Mouse (Mus musculus) CD4-positive helper T cell, adult 2 months (primary cell): Measurements from ENCODE around the gene Apbb2.

Source experiments
- DNase-seq: peaks from one replicate; pipeline ENCODE4 v3.0.0-alpha.2; 2012; ENCODE audit warnings: low read depth, missing footprints, low spot score

Apbb2 gene

DNA sequence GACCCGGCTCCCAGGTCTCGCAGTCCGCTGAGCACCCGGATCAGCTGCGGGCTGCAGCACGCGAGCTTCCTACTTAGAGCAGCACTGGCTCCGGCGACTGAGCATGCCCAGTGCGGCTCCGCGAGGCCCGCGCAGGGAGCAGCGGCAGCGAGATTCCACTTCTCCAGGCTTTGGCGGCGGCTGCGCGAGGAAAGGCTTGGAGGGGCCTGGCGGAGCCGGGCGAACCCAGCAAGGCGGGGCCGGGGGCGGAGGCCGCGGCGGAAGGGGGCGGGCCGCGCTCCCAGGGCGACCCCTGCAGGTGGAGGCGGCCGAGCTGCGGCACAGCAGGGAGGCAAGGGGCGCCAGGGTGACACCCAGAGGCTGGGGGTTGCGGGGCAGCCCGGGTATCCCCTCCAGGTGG lies at the start of gene Apbb2:
Gene Apbb2, minus strand, starts transcription at position 188 of the 400 bp plus-strand sequence.
- DNase-seq, result peak; percentile 80

DNA sequence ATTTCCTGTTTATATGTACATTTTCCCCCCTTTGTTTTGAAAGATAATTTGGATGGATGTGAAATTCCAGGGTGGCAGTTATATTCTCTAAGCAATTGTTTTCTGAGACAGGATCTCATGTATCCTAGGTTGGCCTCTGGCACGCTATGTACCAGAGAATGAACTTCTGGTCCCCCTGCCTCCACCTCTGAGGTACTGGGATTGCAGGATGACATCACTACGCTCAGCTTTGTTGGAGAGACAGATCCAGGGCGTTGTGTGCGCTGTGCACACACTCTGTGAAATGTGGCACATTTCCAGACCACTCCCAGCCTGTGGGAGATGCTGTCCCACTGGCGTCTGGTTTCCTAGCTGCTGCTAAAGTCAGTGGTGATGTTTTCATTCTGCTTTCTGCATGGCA lies 35.6 kb upstream of the Apbb2 start:
- no peak for DNase-seq

DNA sequence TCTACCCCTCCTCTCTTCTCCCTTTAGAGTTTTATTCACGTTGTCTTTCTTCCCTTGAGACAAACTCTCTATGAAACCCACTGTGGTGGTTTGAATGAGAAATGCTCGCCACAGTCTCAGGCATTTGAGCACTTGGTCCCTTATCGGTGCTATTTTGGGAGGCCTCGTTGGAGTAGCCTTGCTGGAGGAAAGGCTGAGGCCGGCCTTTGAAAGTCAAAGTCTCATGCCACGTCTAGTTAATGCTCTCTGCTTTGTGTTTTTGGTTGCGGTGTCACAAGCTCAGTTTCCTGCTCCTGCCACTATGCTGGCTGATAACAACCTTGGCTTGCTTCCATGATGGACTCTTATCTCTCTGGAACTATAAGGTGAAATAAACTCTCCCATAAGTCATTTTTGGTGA lies 28.9 kb upstream of the Apbb2 start:
- no peak for DNase-seq

DNA sequence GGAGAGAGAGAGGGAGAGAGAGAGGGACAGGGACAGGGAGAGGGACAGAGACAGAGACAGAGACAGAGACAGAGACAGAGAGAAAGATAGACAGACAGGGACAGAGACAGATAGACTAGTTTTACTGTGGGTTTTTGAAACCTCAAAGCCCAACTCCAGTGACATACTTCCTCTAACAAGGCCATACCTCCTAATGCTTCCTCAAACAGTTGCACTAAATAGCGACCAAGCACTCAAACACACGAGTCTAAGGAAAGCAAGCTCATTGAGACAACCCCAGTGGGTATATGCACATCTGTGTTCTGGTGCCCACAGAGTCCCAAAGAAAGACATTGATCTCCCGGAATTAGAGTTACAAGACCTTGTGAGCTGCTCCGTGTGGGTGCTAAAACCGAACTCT lies 24.7 kb upstream of the Apbb2 start:
- DNase-seq, result no peak

DNA sequence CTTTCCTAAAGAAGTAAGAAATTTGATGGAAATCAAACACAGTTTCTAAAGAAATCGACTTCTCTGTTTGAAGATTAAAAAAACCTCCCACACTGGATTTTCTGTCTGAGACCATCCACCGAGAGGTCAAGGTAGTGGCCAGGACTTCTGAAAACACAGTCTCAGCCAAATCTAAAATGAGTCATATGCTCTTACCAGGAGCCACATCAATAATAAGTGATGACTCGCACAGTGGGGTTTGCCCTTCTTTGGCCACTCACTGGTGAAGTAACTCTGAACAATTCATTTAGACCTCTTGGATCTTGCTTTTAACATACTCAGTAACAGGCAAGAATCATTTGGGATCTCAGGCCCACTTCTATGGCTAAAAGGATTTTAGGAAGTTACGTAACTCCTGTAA lies 23.6 kb upstream of the Apbb2 start:
- no peak for DNase-seq

DNA sequence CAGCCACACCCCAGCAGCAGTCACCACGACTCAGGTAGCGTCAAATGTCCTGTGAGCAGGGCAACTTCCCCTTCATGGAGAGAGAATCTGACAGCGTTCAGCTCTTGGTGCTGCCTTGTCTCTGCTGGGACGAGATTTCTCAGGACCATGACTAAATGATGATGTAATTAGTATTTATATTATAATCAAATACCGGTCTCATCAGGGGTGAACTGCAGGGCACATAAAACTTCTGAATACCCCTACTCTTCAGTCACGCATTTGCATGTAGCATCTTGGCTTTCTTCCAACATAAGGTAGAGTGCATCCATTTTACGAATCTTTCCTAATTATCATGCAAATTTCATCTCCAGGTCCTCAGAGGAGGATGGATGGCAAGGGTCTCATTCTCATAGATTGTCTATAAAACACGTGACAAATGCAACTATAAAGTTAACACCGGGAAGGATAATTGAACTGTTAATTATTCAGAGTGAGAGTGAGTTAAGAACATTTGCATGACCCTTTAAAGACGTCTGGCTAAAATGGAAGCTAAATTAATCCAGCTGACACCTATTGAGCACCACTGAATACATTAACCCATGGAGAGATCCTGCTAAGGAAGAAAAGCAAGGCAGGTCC lies 17.0 kb upstream of the Apbb2 start:
- DNase-seq, result no peak

DNA sequence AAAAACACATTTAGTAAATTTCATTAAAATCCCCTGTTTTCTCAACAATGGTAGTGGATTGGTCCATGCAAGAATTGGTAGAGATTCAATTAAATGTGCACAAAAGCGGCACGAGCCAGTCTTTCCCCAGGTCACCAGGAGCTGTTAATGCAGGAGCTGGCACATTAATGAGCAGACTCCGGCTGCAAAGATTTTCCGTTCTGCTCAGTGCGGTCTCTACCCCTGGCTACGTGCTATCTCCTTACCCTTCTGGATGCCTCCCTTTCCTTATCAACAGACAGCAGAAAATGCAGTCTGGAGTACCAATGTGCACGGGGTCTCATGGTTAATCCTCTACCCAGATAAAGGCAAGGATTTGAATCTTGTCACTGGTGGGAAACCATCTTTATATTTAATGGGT lies 9.2 kb upstream of the Apbb2 start:
- DNase-seq, result no peak

DNA sequence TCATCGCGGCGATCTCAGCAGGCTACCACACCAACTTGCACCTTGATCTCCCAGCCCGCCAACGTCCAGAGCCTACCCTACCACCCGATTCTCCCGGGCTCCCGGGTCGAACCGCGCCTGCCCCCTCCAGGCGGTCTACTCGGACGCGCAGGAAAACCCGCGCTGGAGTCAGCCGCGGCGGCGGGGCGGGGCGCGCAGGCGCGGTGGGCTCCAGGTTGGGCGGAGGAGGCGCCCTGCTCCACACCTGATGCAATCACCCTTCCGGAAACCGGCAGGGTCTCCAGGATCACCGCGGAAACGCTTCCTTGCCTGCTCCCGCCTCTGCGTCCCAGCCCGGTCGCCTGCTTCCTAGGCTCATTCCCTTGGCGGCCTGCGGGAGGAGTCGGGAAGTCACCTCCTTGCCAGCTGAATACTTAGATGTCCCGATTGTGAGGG lies 1.6 kb upstream of the Apbb2 start:
- DNase-seq, result peak; percentile 64

DNA sequence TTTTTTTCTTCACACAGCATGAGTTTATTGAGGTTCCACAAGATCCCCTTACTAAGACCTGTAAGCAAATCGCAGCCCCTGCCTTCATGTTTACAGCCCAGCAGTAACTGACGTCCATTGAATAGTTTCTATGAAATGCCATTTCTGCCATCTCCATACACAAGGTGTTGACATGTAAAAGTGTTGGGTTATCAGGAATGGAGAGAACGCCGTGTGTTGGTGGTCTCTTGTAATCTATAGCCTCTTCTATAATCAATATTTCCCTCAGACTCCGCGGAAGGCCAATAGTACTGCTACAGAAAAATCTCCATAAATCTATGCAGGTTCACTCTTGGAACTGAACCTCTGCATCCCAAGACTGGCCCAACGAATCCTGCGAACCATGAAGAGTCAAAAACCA lies 1.1 kb upstream of the Apbb2 start:
- DNase-seq, result no peak

DNA sequence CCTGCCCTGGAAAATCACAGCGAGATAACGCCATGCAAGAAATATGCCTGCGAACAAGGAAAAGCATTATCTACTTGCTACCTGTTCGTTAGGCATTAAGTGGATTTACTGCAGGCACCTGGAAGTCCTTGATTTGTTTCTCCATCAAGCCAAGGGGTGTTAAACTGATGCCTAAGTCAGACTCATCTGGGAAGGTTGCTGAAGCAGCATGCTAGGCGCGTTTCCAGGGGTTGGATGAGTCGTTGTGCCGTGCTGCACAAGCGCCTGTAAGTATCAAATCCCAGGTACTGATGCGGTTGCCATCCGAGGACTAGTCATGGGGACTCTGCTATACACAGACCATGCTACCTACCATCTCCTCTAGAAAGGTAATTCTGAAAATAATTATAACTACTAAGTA lies 611 bp upstream of the Apbb2 start:
- DNase-seq, result no peak

DNA sequence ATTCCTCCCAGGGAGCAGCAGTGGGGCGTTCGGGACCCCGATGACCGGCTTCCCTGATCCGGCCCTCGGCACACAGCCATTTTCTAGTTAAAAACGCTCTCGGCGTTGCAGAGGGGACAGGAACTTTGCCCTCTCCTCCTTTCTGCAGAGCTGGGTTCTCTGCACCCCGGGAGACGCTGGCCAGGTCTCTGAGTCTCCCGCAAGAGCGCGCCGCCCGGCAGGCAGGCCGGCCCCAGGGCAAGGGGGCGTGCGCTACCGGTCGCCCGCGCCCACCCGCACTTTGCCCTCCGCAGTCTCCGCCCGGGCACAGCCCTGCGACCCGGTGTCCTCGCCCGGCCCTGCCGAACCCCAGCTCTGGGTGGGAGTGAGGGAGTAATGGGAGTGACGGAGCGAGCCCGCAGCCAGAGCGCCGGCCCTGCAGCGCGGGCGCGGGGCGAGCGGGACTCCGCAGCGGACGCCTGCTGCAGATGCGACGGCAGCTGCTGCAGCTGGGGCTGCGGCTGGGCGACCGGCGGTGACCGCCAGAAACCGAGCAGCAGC lies 593 bp downstream of the Apbb2 start:
- no peak for DNase-seq

DNA sequence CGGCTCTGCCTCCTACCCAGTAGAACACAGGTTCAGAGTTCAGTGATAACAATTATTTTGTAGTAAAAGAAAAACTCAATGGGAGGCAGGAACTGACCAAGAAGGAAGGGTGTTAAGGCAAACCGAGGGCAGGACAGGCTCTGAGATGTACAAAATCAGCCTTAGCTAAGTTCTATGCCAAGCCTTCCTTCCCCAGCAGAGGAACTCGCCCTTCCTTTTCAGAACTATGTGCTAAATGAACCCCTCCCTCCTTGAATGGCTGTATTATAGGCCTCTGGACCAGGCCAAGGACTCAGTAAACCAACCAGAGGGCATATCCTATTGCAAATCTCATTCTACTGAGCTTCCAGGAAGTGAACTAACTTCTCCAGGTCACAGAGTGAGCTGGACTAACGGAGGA lies 3.6 kb downstream of the Apbb2 start:
- no peak for DNase-seq

DNA sequence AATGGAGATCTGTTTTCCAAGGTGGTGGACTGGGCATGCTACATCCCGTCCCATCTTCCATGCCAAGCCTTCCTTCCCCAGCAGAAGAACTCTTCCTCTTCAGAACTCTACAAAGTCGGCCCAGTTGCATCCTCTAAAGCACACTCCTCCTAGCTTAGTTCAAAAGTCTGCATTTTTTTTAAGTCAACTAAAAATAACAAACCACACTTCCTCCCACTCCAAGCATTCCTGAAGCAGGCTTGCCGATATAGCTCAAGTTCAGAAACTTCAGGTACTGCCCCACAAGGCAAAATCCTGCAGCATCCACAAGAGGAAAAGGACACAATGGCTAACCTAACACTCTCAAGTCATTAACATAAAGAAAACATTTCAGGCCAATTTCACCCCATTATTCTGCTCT lies 4.9 kb downstream of the Apbb2 start:
- no peak for DNase-seq

DNA sequence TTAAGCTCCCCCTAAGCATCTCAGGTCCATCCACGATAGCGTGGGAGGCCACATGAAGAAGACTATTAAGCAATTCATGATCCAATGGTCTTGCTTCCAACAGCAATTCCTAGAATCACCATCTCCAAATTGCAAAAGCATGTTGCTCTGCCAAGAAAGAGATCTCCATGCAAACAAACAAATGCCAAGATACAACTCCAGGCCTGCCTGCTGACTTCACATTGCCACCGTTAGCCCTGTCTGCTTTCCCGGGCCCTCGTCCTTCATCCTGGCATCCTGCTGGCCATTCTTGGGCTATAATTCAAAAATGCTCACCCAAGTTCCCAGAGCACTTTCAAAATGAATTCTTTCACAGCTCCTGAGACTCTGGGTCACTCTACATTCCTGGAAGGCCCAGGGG lies 5.6 kb downstream of the Apbb2 start:
- no peak for DNase-seq

DNA sequence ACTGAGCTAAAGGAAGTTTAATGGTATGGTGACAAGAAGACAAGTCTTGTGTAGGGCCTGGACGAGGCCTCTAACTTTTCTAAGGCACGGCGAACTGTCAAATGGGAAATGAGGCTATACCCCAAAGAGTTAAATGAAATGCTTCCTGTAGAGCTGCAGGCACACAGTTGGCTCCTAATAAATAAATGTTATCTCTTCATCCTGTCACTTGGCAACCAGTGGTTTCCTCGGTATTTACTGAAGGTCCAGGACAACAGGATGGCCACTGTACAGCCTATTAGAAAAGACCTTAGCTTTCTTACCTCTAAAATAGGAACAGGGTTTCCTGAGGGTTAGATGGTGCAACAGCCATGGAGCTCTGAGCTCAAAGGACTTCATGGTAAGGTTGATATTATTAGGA lies 6.7 kb downstream of the Apbb2 start:
- DNase-seq, result no peak

DNA sequence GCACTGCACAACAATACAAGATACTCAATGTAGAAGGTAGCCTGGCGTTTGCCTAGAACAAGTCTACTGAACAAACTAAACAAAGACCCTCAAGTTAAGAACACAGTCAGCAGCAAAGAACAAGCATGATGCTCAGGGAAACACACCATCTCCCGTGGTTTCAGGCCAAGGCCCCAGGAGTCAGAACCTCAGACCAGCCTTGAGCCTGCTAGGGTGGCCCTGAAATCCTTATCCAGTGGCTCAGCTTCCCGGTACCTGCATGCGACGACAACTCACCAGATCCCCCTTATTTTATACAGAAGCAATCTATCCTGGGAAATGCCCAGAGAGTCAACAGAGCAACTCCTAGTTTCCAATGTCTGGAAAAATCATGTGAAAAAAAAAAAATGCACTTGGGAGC lies 7.2 kb downstream of the Apbb2 start:
- no peak for DNase-seq

DNA sequence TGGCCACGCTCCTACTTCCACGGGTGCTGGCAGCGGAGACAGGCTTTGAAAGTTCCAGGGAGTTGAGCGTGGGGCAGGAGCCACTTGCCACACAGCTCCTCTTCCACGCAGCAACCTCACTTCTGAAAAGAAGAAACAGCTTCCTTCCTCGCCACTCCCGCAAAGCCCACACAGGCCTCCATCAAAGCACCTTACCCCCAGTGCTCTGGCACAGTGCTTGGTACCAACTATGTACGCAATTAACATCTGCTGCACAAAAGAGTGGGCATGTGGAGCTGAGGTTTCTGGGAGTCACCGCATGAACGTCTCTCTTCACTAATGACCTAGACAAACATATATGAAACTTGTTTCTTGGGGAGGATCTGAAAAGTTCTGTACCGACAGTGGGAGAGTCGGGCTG lies 8.3 kb downstream of the Apbb2 start:
- no peak for DNase-seq

DNA sequence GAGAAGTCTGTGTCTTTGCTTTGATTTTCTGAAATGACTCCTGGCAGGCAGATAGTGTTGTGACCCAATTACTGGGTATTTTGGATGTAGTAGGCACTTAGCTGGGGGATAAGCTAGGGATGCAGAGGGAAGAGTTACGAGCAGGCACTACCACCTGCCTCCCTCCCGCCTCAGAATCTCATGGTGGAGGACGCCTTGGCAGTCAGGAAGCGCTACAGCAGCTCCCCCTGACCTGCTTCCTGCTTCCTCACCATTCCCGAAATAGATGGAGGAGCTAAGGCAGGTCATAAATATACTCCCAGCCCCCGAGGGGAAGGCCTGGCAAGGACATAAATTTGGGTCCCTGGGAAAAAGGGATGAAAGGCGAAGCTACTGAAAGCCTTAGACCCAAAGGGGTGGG lies 9.3 kb downstream of the Apbb2 start:
- no peak for DNase-seq

DNA sequence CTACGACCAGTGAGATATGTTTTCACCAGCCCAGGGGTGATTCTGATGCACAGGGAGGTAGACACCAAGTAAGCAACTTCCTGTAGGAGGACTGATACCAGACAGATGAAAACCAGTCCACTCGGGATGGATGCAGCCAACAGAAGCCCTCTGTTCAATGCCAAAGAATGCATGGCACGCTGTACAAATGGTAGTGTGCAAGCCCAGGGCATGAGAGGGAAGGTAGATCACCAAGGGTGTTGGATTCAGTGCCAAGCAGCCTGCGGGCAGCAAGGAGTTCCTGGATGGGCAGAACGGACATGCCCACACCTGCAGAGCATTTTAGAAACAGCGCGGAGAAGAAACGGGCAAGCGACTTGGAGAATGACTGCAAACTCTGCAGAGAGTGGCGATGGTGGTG lies 10.8 kb downstream of the Apbb2 start:
- DNase-seq, result no peak

DNA sequence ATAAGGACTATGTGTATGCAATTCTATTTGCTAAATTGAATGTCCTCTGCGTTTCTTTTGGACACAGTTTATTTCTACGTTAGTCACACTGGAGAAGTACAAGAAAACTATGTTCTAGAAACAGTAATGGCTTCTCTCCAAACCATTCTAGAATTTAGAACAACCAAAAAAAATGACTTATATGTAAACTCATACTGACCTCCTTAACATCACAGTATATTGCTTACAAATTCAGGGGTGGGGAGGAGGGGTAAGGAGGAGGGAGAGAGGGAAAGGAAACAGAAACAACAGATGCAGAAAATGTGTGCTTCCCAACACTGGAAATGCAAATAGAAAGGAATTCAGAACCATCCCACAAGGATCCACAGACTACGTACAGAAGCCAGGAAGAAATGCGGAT lies 11.4 kb downstream of the Apbb2 start:
- no peak for DNase-seq

DNA sequence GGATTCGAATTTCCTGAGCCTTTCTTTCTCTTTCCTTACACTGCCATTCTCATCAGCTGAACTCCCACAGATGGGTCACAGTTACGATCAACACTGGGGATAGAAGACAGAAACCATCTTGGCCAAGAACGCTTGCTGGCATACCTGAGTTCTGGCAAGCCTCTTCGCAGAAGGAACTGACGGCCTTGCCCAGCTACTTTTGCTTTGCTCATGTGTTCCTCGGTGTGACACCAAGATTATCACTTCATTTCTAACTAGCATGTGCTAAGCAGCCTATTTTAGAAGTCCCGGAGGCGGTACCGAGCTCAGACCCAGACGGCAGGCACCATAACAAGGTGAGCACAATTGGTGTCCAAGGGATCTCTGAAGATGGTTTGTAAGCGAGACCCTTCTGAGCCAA lies 12.9 kb downstream of the Apbb2 start:
- no peak for DNase-seq

DNA sequence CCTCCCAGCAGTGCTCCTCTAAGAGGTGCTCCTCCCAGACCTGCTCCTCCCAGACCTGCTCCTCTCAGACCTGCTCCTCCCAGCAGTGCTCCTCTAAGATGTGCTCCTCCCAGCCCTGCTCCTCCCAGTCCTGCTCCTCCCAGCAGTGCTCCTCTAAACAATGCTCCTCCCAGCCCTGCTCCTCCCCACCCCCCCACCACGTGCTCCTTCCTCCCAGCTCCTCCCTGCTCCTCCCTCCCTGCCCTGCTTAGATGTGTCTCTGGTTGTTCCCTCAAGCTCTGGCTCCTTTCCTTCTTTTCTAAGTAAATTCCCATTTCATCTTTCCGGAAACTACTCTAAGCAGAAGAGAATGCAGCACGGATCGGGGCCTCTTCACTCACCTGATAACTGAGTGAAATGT lies 14.2 kb downstream of the Apbb2 start:
- DNase-seq, result no peak

DNA sequence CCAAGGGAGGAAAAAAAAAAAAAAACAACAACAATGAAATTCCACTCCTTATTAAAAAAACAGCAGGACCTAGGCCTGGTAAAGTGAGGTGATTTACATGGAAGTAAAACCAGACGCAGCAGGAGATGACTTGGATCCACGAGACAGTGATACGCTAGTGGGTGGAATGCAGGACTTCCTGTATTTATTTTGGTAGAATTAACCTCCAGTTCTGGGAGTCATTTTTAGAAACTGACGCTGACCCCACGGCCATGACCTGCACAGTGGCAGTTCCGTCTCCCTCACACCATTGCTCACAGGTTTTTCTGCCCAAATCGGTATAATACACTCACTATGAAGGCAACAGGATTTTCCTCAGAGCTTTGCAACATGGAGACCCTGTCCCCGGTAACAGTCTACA lies 14.8 kb downstream of the Apbb2 start:
- no peak for DNase-seq

DNA sequence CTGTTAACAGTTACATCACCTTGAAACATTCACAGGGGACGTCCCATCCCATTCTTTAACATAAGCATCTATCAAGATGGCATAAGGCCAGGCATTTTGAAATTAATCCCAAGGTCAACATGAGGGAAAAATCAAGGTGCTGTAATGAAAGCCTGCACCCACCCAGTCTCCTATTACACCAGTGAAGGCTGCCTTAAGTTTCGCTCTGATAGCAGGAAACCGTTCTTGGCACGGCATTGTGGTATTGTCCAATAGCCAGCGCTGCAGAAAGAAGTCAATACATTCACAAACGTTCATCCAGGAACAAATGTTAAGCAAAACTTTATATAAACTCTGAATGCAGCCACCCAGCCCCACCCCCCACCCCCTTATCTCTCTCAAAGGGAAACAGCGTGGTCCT lies 15.4 kb downstream of the Apbb2 start:
- no peak for DNase-seq
